Mouse (Mus musculus) heart, adult 2 months (tissue): ENCODE data around the gene Galnt4. TPM values are rescaled to one million over a fixed set of nuclear protein-coding genes. Genes with fewer than 3 reads are reported as not detected.

Experiments
- DNase-seq, 2 experiments: peaks; one replicate each; pipeline ENCODE4 v3.0.0; 2021
- H3K27ac ChIP-seq: fragments of 200-600 bp; 2 replicates; pipeline ENCODE4 v1.8.1; 2022
- H3K27me3 ChIP-seq: fragments of 200-500 bp; 2 replicates; pipeline ENCODE4 v1.6.1; 2012; ENCODE audit warnings: mild to moderate bottlenecking, low read length, inconsistent platforms, mixed read lengths; ENCODE audit not compliant: control insufficient read depth, insufficient read depth
- H3K36me3 ChIP-seq: fragments of 200-500 bp; 2 replicates; pipeline ENCODE4 v1.6.1; 2012; ENCODE audit warnings: low read length, inconsistent platforms; ENCODE audit not compliant: control insufficient read depth, insufficient read depth
- H3K4me1 ChIP-seq: fragments of 200-500 bp; 2 replicates; pipeline ENCODE4 v1.6.1; 2011; ENCODE audit warnings: low read length; ENCODE audit not compliant: control insufficient read depth, insufficient read depth
- H3K4me3 ChIP-seq: fragments of 200-600 bp; 2 replicates; pipeline ENCODE4 v1.8.1; 2022
- H3K79me2 ChIP-seq: fragments of 200-500 bp; replicated peaks from 2 replicates; pipeline ENCODE4 v1.6.1; 2012; ENCODE audit warnings: mild to moderate bottlenecking, inconsistent platforms, low read length, moderate library complexity, mixed read lengths; ENCODE audit not compliant: control insufficient read depth, insufficient read depth
- H3K9ac ChIP-seq: fragments of 200-500 bp; 2 replicates; pipeline ENCODE4 v1.6.1; 2012; ENCODE audit warnings: low read depth, mild to moderate bottlenecking, control low read depth, inconsistent platforms, low read length, mixed read lengths
- CTCF ChIP-seq: fragments of 200-600 bp; IDR thresholded peaks from 2 replicates; pipeline ENCODE4 v1.8.1; 2022; ENCODE audit warnings: antibody characterized with exemption, mild to moderate bottlenecking, moderate library complexity
- EP300 ChIP-seq: fragments of 200-500 bp; IDR thresholded peaks from 2 replicates; pipeline ENCODE4 v1.6.1; 2011; ENCODE audit warnings: low read depth, low read length, control low read depth; ENCODE audit not compliant: insufficient read depth
- POLR2A ChIP-seq: fragments of 200-500 bp; IDR thresholded peaks from 2 replicates; pipeline ENCODE4 v1.6.1; 2011; ENCODE audit warnings: mild to moderate bottlenecking, low read depth, low read length, control low read depth; ENCODE audit not compliant: insufficient read depth
- WGBS: fragments of 180-500 bp; shearing (Covaris S2); methylation state at CpG from one replicate; pipeline ENCODE4 v1.1.7; 2018; 5-methylcytosine and 5-hydroxymethylcytosine counted together
- intact Hi-C: fragments of 180-260 bp; cut with DNase I; formaldehyde crosslinking; loops from one replicate; pipeline ENCODE4 v1.15.1; 2025
- polyA plus RNA-seq: library from polyadenylated mRNA; depleted of rRNA; stranded (reverse); fragments of >200 nt; gene quantifications from 2 replicates; pipeline ENCODE4 v1.2.3, GENCODE M21; 2012
- total RNA-seq, 2 experiments: library from RNA; stranded (reverse); gene quantifications; 2 replicates each; pipeline ENCODE4 v1.2.3; 2021

Gene Galnt4
- total and polyA plus RNA-seq, 3 experiments: 0.88 to 2.6 (median 2.3) TPM

GRCm38 (mm10) chr10:99081569-99081990 is 26.4 kb upstream of the Galnt4 start:
- no peak overlapping the region for H3K9ac ChIP-seq
- H3K4me1 ChIP-seq: no peaks in the 10 kb centered on the region
- H3K27me3 ChIP-seq: no peaks in the 10 kb centered on the region
- 54% methylated on average over 10 of the region's 10 CpGs for WGBS
- DNase-seq: no peak
- TF ChIP-seq EP300: no peak
- no peak for TF ChIP-seq POLR2A
- no peak for TF ChIP-seq CTCF
- H3K79me2 ChIP-seq: no peaks in the 10 kb centered on the region
- H3K4me3 ChIP-seq: no peak overlapping the region
- H3K36me3 ChIP-seq: no peaks in the 10 kb centered on the region
- no peak overlapping the region for H3K27ac ChIP-seq
- intact Hi-C loops: loop anchor here (5.0 kb wide), 2 partner anchors 169 to 1369 kb away; partner anchors contain the start of gene Atp2b1

- H3K36me3 ChIP-seq: no peaks in the 10 kb centered on the region
- H3K79me2 ChIP-seq: no peaks in the 10 kb centered on the region
- intact Hi-C loops: loop anchor here (5.0 kb wide), 2 partner anchors 171 to 1371 kb away; partner anchors contain the start of gene Atp2b1
- no peak overlapping the region for H3K27ac ChIP-seq
- WGBS: 74% methylated on average over 14 of the region's 14 CpGs
- TF ChIP-seq POLR2A: no peak
- no peak for TF ChIP-seq CTCF
- TF ChIP-seq EP300: no peak
- peak in 1 of 2 experiments; percentile 21 for DNase-seq
- no peak overlapping the region for H3K4me3 ChIP-seq
- no peaks in the 10 kb centered on the region for H3K27me3 ChIP-seq
- H3K9ac ChIP-seq: no peak overlapping the region
- H3K4me1 ChIP-seq: no peaks in the 10 kb centered on the region
Observed at GRCm38 (mm10) chr10:99083431-99084003, 24.4 kb upstream of the Galnt4 start.

- Histone ChIP-seq H3K27me3 (no peaks in the 10 kb centered on the region), H3K27ac (no peak overlapping the region), H3K36me3 (no peaks in the 10 kb centered on the region), H3K4me1 (no peaks in the 10 kb centered on the region), H3K4me3 (no peak overlapping the region), H3K9ac (no peak overlapping the region), H3K79me2 (no peaks in the 10 kb centered on the region)
- intact Hi-C loops: loop anchor here (1.0 to 5.0 kb wide), 3 partner anchors 172 to 1372 kb away; partner anchors contain the start of gene Atp2b1
- peak; percentile 96 for TF ChIP-seq CTCF
- no peak for TF ChIP-seq POLR2A
- TF ChIP-seq EP300: peak; percentile 86
- 36% methylated on average over 23 of the region's 23 CpGs for WGBS
- peak; percentile 81 to 89 for DNase-seq
Observed at GRCm38 (mm10) chr10:99084397-99085239, 23.3 kb upstream of the Galnt4 start.

GRCm38 (mm10) chr10:99085240-99085587 is 22.7 kb upstream of the Galnt4 start:
- Histone ChIP-seq H3K36me3 (no peaks in the 10 kb centered on the region), H3K4me3 (no peak overlapping the region), H3K27me3 (no peaks in the 10 kb centered on the region), H3K9ac (no peak overlapping the region), H3K27ac (no peak overlapping the region), H3K79me2 (no peaks in the 10 kb centered on the region), H3K4me1 (no peaks in the 10 kb centered on the region)
- intact Hi-C loops: loop anchor here (1.0 kb wide), 1 partner anchor 591 kb away; no protein-coding TSS in a partner anchor
- no peak for DNase-seq
- no peak for TF ChIP-seq POLR2A
- no peak for TF ChIP-seq EP300
- TF ChIP-seq CTCF: no peak; the same call in 1 of the 2 replicates
- 40% methylated on average over 6 of the region's 6 CpGs for WGBS

GRCm38 (mm10) chr10:99086029-99086428 is 21.9 kb upstream of the Galnt4 start:
- Histone ChIP-seq H3K79me2 (no peaks in the 10 kb centered on the region), H3K4me3 (no peak overlapping the region), H3K27me3 (no peaks in the 10 kb centered on the region), H3K27ac (no peak overlapping the region), H3K36me3 (no peaks in the 10 kb centered on the region), H3K9ac (no peak overlapping the region), H3K4me1 (no peaks in the 10 kb centered on the region)
- intact Hi-C loops: no loop called here
- WGBS: 66% methylated on average over 6 of the region's 6 CpGs
- no peak for DNase-seq
- no peak for TF ChIP-seq CTCF
- no peak for TF ChIP-seq POLR2A
- no peak for TF ChIP-seq EP300

- DNase-seq: no peak
- Histone ChIP-seq H3K27me3 (no peaks in the 10 kb centered on the region), H3K27ac (no peak overlapping the region), H3K4me3 (no peak overlapping the region), H3K79me2 (no peaks in the 10 kb centered on the region), H3K36me3 (no peaks in the 10 kb centered on the region), H3K4me1 (no peaks in the 10 kb centered on the region), H3K9ac (no peak overlapping the region)
- no peak for TF ChIP-seq EP300
- intact Hi-C loops: no loop called here
- 50% methylated on average over 6 of the region's 6 CpGs for WGBS
Observed at GRCm38 (mm10) chr10:99089906-99090305, 18.1 kb upstream of the Galnt4 start.
